ENCODE assay signal across 16 mouse cellular contexts in the genomic region with DNA sequence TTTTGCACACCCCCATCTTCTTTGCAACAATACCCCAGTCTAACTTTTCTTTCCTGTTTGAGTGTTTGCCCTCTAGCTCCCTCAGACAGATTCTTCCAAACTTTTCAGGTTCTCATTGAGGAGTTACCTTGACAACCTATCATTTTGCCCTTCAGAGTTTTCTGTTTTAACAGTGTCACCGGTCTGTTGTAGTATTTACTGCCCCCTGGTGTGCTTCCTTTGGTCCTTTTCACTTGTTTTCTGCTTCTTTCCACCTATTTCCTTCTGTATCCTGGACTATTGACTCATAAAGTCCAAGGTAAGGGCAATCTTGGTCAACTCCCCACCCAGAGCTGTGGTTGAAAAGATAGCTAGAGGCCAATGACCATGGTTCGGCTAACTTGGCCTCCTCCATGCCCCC.
"Had no signal": no experiment of that assay in that cellular context is flagged by ENCODE, and none has a peak within 500 bp of the region (broad histone marks: within the 10 kb centered on the region; RNA-seq: fewer than 3 reads in every experiment).

No protein-coding gene starts in this region.

- DNase-seq: lung, adult 18-20 months; lung, postnatal 4 days; retina, postnatal 1 day; right cerebral cortex, postnatal 4 days; spleen, adult 18-20 months; thymus, adult 2 months; thymus, postnatal 25 days had no signal

- H3K4me1 ChIP-seq: limb, embryonic 15.5 days; megakaryocyte, embryonic 14.5 days; midbrain, embryonic 15.5 days; neural tube, embryonic 12.5 days had no signal

- H3K9ac ChIP-seq: limb, embryonic 15.5 days; liver, embryonic 14.5 days; midbrain, embryonic 15.5 days; neural tube, embryonic 12.5 days had no signal

- H3K4me2 ChIP-seq: limb, embryonic 15.5 days; midbrain, embryonic 11.5 days; midbrain, embryonic 15.5 days; neural tube, embryonic 12.5 days had no signal

- H3K27me3 ChIP-seq: limb, embryonic 15.5 days; megakaryocyte, embryonic 14.5 days; midbrain, embryonic 15.5 days; neural tube, embryonic 12.5 days had no signal

- ATAC-seq: inflammation-experienced regulatory T-cells, adult 6 months; lung, postnatal 0 days; midbrain, embryonic 15.5 days had no signal

- H3K9me3 ChIP-seq: limb, embryonic 15.5 days; megakaryocyte, embryonic 14.5 days; midbrain, embryonic 15.5 days; neural tube, embryonic 12.5 days had no signal

- H3K36me3 ChIP-seq: limb, embryonic 15.5 days; midbrain, embryonic 15.5 days; neural tube, embryonic 12.5 days had no signal

- H3K4me3 ChIP-seq: left cerebral cortex, adult 2 months; limb, embryonic 15.5 days; megakaryocyte, embryonic 14.5 days; midbrain, embryonic 15.5 days; neural tube, embryonic 12.5 days had no signal

- H3K27ac ChIP-seq: left cerebral cortex, adult 2 months; limb, embryonic 15.5 days; liver, embryonic 14.5 days; midbrain, embryonic 15.5 days; neural tube, embryonic 12.5 days had no signal
